ENCODE assay signal across 21 mouse cellular contexts in the genomic region with DNA sequence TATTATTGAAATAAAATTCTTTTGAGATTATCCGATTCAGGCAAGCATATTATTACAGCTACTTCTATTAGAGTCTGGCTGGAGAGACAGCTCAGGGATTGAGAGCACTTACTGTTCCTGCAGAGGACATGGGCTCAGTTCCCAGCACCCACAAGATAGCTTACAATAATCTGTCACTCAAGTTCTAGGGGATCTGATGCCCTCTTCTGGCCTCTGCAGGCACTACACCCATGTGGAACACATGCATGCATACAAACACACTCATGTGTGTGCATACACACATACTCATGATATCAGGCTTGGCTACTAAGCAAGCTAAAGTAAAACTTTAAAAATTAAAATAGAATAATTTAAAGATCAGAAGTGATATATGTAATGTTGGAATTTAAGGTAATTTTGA. TPM values are rescaled to one million over a fixed set of nuclear protein-coding genes. Genes with fewer than 3 reads are reported as not detected.
DNase-seq lines count a peak whose midpoint lies in the region; TF ChIP-seq lines count a peak whose summit lies in the region.
"Had no signal": no experiment of that assay in that cellular context is flagged by ENCODE, and none has a peak within 500 bp of the region (broad histone marks: within the 10 kb centered on the region; RNA-seq: fewer than 3 reads in every experiment).

No protein-coding gene starts in this region.

- no peak for DNase-seq in layer of hippocampus, adult 2 months (ENCODE audit: low spot score in 2 of 2)
- DNase-seq in layer of hippocampus, postnatal 36 days: no peak
- peak; percentile 13 for DNase-seq in thymus, postnatal 4 days
- DNase-seq in thymus, postnatal 10 days (ENCODE audit: low spot score in 2 of 2): no peak
- peak; percentile 53 for DNase-seq in ZHBTc4 (ENCODE audit: low read depth, low spot score)
- no peak for DNase-seq in adrenal gland, adult 2 months
- no peak for DNase-seq in kidney, postnatal 36 days
- DNase-seq: cerebellum, postnatal 10 days; heart, postnatal 36 days; kidney, adult 9 months; lung, adult 18-20 months; midbrain, embryonic 14.5 days had no signal

- TF ChIP-seq CTCF in layer of hippocampus, adult 2 months (conservative IDR thresholded peaks at IDR 0.05): peak; percentile 53

- H3K4me3 ChIP-seq in layer of hippocampus, adult 2 months: no peak overlapping the region
- H3K4me3 ChIP-seq: embryonic facial prominence, embryonic 15.5 days; heart, embryonic 13.5 days; limb, embryonic 13.5 days; stomach, embryonic 15.5 days had no signal

- no peak overlapping the region for H3K27ac ChIP-seq in layer of hippocampus, adult 2 months
- H3K27ac ChIP-seq: embryonic facial prominence, embryonic 15.5 days; heart, embryonic 13.5 days; limb, embryonic 13.5 days; stomach, embryonic 15.5 days had no signal

RNA-seq across cellular contexts. Expression of a gene that starts 19.7 kb away (rescaled TPM):
- total RNA-seq in layer of hippocampus, adult 2 months (2021): 10 to 100 TPM; 70.7 to 78.1 TPM
- total RNA-seq in layer of hippocampus, postnatal 36 days (2021): 10 to 100 TPM; 66.0 to 74.5 TPM
- total RNA-seq in adrenal gland, adult 2 months (2021): 10 to 100 TPM; 53.6 to 66.7 TPM
- polyA plus RNA-seq in adrenal gland, adult 2 months (2012; rRNA removed): 95.1 and 102 TPM in 2 replicates

RNA-seq across cellular contexts. Expression of a gene that starts 19.7 kb away (rescaled TPM):
- 1 to 10 TPM; 3.8 to 4.9 TPM for total RNA-seq in layer of hippocampus, adult 2 months (2021)
- total RNA-seq in layer of hippocampus, postnatal 36 days (2021): 1 to 10 TPM; 2.9 to 4.2 TPM
- total RNA-seq in adrenal gland, adult 2 months (2021): under 1 TPM; 0.38 to 0.49 TPM
- not detected in 2 replicates for polyA plus RNA-seq in adrenal gland, adult 2 months (2012; rRNA removed)
- total RNA-seq: heart, postnatal 36 days had no signal
- polyA plus RNA-seq: forebrain, embryonic 11.5 days; gonadal fat pad, adult 2 months had no signal

RNA-seq across cellular contexts. Expression of a gene that starts 32.4 kb away (rescaled TPM):
- total RNA-seq in layer of hippocampus, adult 2 months (2021): not detected
- not detected for total RNA-seq in layer of hippocampus, postnatal 36 days (2021)
- total RNA-seq in adrenal gland, adult 2 months (2021): not detected
- not detected in 2 replicates for polyA plus RNA-seq in adrenal gland, adult 2 months (2012; rRNA removed)
- total RNA-seq: CH12.LX; heart, postnatal 36 days; layer of hippocampus, adult 18-20 months had no signal
- polyA plus RNA-seq: forebrain, embryonic 11.5 days; gonadal fat pad, adult 2 months; heart, embryonic 13.5 days; midbrain, embryonic 14.5 days; stomach, embryonic 15.5 days; thymus, postnatal 0 days had no signal

Comparison
In these comparisons a context has a peak if more than half of its experiments do, and no peak if none do; other contexts are left out.
1. DNase-seq: peak in thymus, postnatal 4 days (single experiment) and ZHBTc4 (single experiment); none in layer of hippocampus, adult 2 months (0 of 2), layer of hippocampus, postnatal 36 days (0 of 2), thymus, postnatal 10 days (0 of 2), adrenal gland, adult 2 months (single experiment) and kidney, postnatal 36 days (0 of 2).